Mouse (Mus musculus) limb, embryonic 14.5 days (tissue): ENCODE measurements around the gene Ttc21a. TPM values are rescaled to one million over a fixed set of nuclear protein-coding genes. Genes with fewer than 3 reads are reported as not detected.

Experiments used
- ATAC-seq: fragments of 200-750 bp; cut with Nextera tagmentation; 2 replicates; pipeline ENCODE4 v1.8.0; 2017; ENCODE audit warnings: low read depth, moderate number of reproducible peaks, moderate TSS enrichment; ENCODE audit not compliant: low FRiP score
- DNase-seq: peaks from one replicate; pipeline ENCODE4 v3.0.0-alpha.2; 2015; ENCODE audit warnings: low spot score
- H3K27ac ChIP-seq: fragments of 300-500 bp; sonication (generic); replicated peaks from 2 replicates; pipeline ENCODE4 v1.5.1; 2014; ENCODE audit warnings: low read depth, mild to moderate bottlenecking, low read length, moderate library complexity, mixed read lengths
- H3K27me3 ChIP-seq: fragments of 300-500 bp; sonication (generic); 2 replicates; pipeline ENCODE4 v1.6.1; 2014; ENCODE audit warnings: low read length, mixed read lengths; ENCODE audit not compliant: control insufficient read depth, insufficient read depth
- H3K36me3 ChIP-seq: fragments of 300-500 bp; sonication (generic); 2 replicates; pipeline ENCODE4 v1.6.1; 2014; ENCODE audit warnings: mild to moderate bottlenecking, low read length, moderate library complexity, mixed read lengths; ENCODE audit not compliant: control insufficient read depth, insufficient read depth
- H3K4me1 ChIP-seq: fragments of 300-500 bp; sonication (generic); 2 replicates; pipeline ENCODE4 v1.6.1; 2014; ENCODE audit warnings: antibody characterized with exemption, low read length, mixed read lengths; ENCODE audit not compliant: control insufficient read depth, insufficient read depth
- H3K4me2 ChIP-seq: fragments of 300-500 bp; sonication (generic); replicated peaks from 2 replicates; pipeline ENCODE4 v1.6.1; 2014; ENCODE audit warnings: low read depth, mild to moderate bottlenecking, low read length, moderate library complexity; ENCODE audit not compliant: severe bottlenecking
- H3K4me3 ChIP-seq: fragments of 300-500 bp; sonication (generic); replicated peaks from 2 replicates; pipeline ENCODE4 v1.5.1; 2014; ENCODE audit warnings: low read length
- H3K9ac ChIP-seq: fragments of 300-500 bp; sonication (generic); 2 replicates; pipeline ENCODE4 v1.6.1; 2014; ENCODE audit warnings: mild to moderate bottlenecking, low read depth, low read length, moderate library complexity; ENCODE audit not compliant: severe bottlenecking
- H3K9me3 ChIP-seq: fragments of 300-500 bp; sonication (generic); 2 replicates; pipeline ENCODE4 v1.6.1; 2016; ENCODE audit warnings: low read length; ENCODE audit not compliant: control insufficient read depth
- POLR2A ChIP-seq: fragments of 200-500 bp; IDR thresholded peaks from 2 replicates; pipeline ENCODE4 v1.8.0; 2012; ENCODE audit warnings: inconsistent platforms, mild to moderate bottlenecking, moderate library complexity, borderline replicate concordance; ENCODE audit not compliant: insufficient read depth, insufficient read length; ENCODE audit errors: extremely low read depth
- WGBS: fragments of 180-500 bp; shearing (Covaris S2); extraction: QIAGEN DNeasy Blood & Tissue Kit; methylation state at CpG from one replicate; pipeline ENCODE4 v1.1.7; 2014; 5-methylcytosine and 5-hydroxymethylcytosine counted together
- polyA plus RNA-seq, 2 experiments: library from polyadenylated mRNA; depleted of rRNA in 1 of 2; stranded (reverse) in 1 of 2; unstranded in 1 of 2; fragments of >200 nt; fragmentation: Nextera tagmentation in 1 of 2; extraction: Ambion mirVana in 1 of 2; gene quantifications; 2 replicates each; pipeline versions ENCODE4 v1.2.1 to v1.2.3; 2012 to 2014

Gene Ttc21a
- polyA plus RNA-seq, 2 experiments: 0.10 to 0.34 TPM

DNA sequence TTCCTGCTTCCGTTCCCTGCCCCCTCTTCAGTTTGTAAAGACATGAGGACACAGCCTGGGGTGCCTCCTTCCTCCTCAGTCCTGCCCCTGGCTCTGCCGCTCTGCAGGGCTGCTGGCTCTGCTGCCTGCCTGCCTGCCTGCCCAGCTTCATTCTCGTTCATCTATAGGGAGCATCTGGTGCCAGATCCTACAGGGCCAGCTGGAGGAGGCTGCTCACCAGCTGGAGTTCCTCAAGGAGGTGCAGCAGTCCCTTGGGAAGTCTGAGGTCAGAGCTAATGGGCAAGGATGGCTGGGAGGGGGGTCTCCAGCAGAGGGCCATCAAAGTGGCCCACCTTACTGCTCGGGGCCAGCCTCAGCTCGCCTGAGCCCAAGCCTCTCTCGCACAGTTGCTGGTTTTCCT, 13.0 kb downstream of the Ttc21a start:
- DNase-seq: no peak
- Histone ChIP-seq H3K27me3 (no peaks in the 10 kb centered on the region), H3K36me3 (no peaks in the 10 kb centered on the region), H3K27ac (no peak overlapping the region), H3K9me3 (no peaks in the 10 kb centered on the region), H3K4me3 (no peak overlapping the region), H3K9ac (no peak overlapping the region), H3K4me2 (no peak overlapping the region), H3K4me1 (no peaks in the 10 kb centered on the region; the same call in 1 of the 2 replicates)
- ATAC-seq: no peak
- 41% methylated on average over 6 of the region's 6 CpGs for WGBS
- no peak for TF ChIP-seq POLR2A

- 86% methylated on average over 9 of the region's 9 CpGs for WGBS
- no peaks in the 10 kb centered on the region; the same call in 1 of the 2 replicates for H3K4me1 ChIP-seq
- H3K4me3 ChIP-seq: no peak overlapping the region
- DNase-seq (no peak), ATAC-seq (no peak)
- no peaks in the 10 kb centered on the region for H3K36me3 ChIP-seq
- no peaks in the 10 kb centered on the region for H3K27me3 ChIP-seq
- TF ChIP-seq POLR2A: no peak
- H3K27ac ChIP-seq: no peak overlapping the region
- H3K4me2 ChIP-seq: no peak overlapping the region
- no peak overlapping the region for H3K9ac ChIP-seq
- H3K9me3 ChIP-seq: no peaks in the 10 kb centered on the region
These were observed 14.0 kb downstream of the Ttc21a start for GRCm38 (mm10) chr9:119951388-119951787.

GRCm38 (mm10) chr9:119958835-119959234, 21.4 kb downstream of the Ttc21a start:
- no peak overlapping the region for H3K4me3 ChIP-seq
- DNase-seq: no peak
- no peak overlapping the region for H3K27ac ChIP-seq
- WGBS: 82% methylated on average over 9 of the region's 9 CpGs
- no peak for ATAC-seq
- TF ChIP-seq POLR2A: no peak
- H3K4me2 ChIP-seq: no peak overlapping the region
- H3K4me1 ChIP-seq: 0 out of 2 replicates have a peak, but pooled peaks cover 7% of the 10 kb centered on the region
- no peak overlapping the region for H3K9ac ChIP-seq
- H3K36me3 ChIP-seq: no peaks in the 10 kb centered on the region
- H3K9me3 ChIP-seq: no peaks in the 10 kb centered on the region
- H3K27me3 ChIP-seq: no peaks in the 10 kb centered on the region

- H3K27ac ChIP-seq: no peak overlapping the region
- ATAC-seq (no peak), DNase-seq (no peak)
- no peaks in the 10 kb centered on the region for H3K36me3 ChIP-seq
- H3K9ac ChIP-seq: no peak overlapping the region
- no peak overlapping the region for H3K4me2 ChIP-seq
- no peaks in the 10 kb centered on the region for H3K9me3 ChIP-seq
- no peak overlapping the region for H3K4me3 ChIP-seq
- 73% methylated on average over 4 of the region's 4 CpGs for WGBS
- H3K27me3 ChIP-seq: no peaks in the 10 kb centered on the region
- TF ChIP-seq POLR2A: no peak
- H3K4me1 ChIP-seq: 0 out of 2 replicates have a peak, but pooled peaks cover 7% of the 10 kb centered on the region
These were observed 24.8 kb downstream of the Ttc21a start for GRCm38 (mm10) chr9:119962216-119962615.

DNA sequence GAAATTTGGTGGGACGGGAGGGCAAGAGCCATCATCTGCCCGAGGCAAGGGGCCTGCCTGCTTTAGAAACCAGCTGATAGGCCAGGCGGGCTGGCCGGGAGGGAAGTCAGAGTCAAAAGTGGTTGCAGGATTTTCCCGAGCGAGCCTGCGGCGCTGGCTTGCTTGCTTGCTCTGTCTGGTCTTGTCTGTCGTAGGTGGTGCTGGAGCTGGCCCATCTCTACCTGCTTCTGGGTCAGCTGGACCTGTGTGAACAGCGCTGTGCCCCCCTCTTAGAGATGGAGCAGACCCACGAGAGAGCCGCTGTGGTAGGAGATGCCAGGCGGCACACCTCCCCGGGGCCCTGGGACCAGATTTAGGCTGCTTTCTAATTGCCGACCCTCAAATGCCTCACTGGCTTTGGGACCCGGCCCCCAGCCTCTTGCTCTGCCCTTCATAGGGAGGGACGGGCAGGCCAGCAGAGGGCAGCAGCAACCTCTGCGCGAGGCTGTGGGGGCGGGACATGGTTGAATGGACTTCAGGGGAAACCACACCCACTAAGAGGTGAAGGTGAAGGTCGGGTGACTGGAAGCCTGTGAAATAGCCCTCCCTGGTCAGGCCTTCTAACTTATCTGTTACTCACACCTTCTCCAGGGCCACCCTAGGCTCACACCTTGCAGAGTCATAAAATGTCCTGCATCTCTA, 25.7 kb downstream of the Ttc21a start:
- Histone ChIP-seq H3K9ac (peak overlapping the region; percentile 22; the same call in 1 of the 2 replicates), H3K36me3 (no peaks in the 10 kb centered on the region)

More for the DNA sequence above, 25.7 kb downstream of the Ttc21a start:
- TF ChIP-seq POLR2A: no peak
- DNase-seq: no peak
- peak; percentile 44 for ATAC-seq
- H3K9me3 ChIP-seq: no peaks in the 10 kb centered on the region
- H3K4me1 ChIP-seq: 0 out of 2 replicates have a peak, but pooled peaks cover 7% of the 10 kb centered on the region
- no peak overlapping the region for H3K27ac ChIP-seq
- H3K4me2 ChIP-seq: peak overlapping the region; percentile 26; the same call in 1 of the 2 replicates
- no peaks in the 10 kb centered on the region for H3K27me3 ChIP-seq
- 8% methylated on average over 19 of the region's 21 CpGs for WGBS
- H3K4me3 ChIP-seq: no peak overlapping the region
